15 mouse cellular contexts compared by ENCODE assay signal in the genomic region with DNA sequence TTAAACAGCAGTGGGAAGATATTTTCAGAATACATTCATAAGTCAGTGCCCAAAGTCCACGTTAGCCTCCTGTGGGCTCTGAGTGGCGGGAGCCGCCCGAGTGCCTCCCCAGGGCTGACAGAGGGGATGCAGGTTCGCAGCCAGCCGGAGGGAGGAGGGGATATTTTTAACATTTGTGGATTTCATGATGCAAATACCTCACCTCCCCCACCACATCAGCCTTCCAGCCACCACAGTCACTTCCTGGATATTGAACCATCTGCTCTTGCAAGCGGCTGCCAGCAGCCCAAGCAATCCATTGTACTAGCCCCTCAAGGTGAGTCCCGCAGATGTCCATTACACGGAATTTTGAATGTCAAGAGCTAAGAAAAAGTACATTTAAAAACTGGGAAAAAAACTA.
DNase-seq lines count a peak whose midpoint lies in the region; ATAC-seq lines count a peak whose summit lies in the region.
"Had no signal": no experiment of that assay in that cellular context is flagged by ENCODE, and none has a peak within 500 bp of the region (broad histone marks: within the 10 kb centered on the region; RNA-seq: fewer than 3 reads in every experiment).

No protein-coding gene starts in this region.

- peaks cover 69% of the 10 kb centered on the region for H3K4me1 ChIP-seq in liver, embryonic 15.5 days (replicated peaks)
- H3K4me1 ChIP-seq in intestine, embryonic 15.5 days (replicated peaks), result no peaks in the 10 kb centered on the region

- no peaks in the 10 kb centered on the region for H3K9me3 ChIP-seq in liver, embryonic 15.5 days (replicated peaks)
- no peaks in the 10 kb centered on the region for H3K9me3 ChIP-seq in intestine, embryonic 15.5 days
- H3K9me3 ChIP-seq: G1E had no signal

- DNase-seq in thymus, postnatal 0 days (ENCODE audit: low spot score), result peak; percentile 38
- no peak for DNase-seq in thymus, adult 18-20 months
- DNase-seq in thymus, postnatal 4 days, result peak; percentile 29
- DNase-seq in gastrocnemius, postnatal 14 days, result no peak
- no peak for DNase-seq in MN1 (ENCODE audit: low spot score)
- DNase-seq: cerebellum, adult 11-12 months; embryo, embryonic 11 days; gastrocnemius, postnatal 36 days; kidney, postnatal 14 days had no signal

- 0 out of 2 replicates have a peak, but pooled peaks cover 4% of the 10 kb centered on the region for H3K27me3 ChIP-seq in liver, embryonic 15.5 days
- H3K27me3 ChIP-seq in intestine, embryonic 15.5 days (replicated peaks), result no peaks in the 10 kb centered on the region

- intact Hi-C loops in gastrocnemius, postnatal 14 days (cut with DNase I; ENCODE audit: low total_unique reads), result no loop called here

- peak overlapping the region; percentile 64 for H3K4me2 ChIP-seq in liver, embryonic 15.5 days
- H3K4me2 ChIP-seq in intestine, embryonic 15.5 days (replicated peaks), result no peak overlapping the region

- ATAC-seq in activated CD4-positive, CD25-positive, alpha-beta regulatory T cell, adult 4 months, result peak; percentile 25
- ATAC-seq in liver, embryonic 15.5 days (ENCODE audit: insufficient read depth), result no peak
- ATAC-seq in intestine, embryonic 15.5 days, result no peak

- WGBS in liver, embryonic 15.5 days (ENCODE audit: insufficient replicate concordance), result 21% methylated on average over 9 of the region's 9 CpGs
- WGBS in intestine, embryonic 15.5 days, result 81% methylated on average over 9 of the region's 9 CpGs

- H3K36me3 ChIP-seq in liver, embryonic 15.5 days (replicated peaks), result no peaks in the 10 kb centered on the region
- no peaks in the 10 kb centered on the region for H3K36me3 ChIP-seq in intestine, embryonic 15.5 days
- H3K36me3 ChIP-seq: G1E had no signal

- H3K9ac ChIP-seq in liver, embryonic 15.5 days, result 0 out of 2 replicates have a peak overlapping the region, but pooled peaks have one; percentile 9
- no peak overlapping the region for H3K9ac ChIP-seq in intestine, embryonic 15.5 days

- H3K27ac ChIP-seq in liver, embryonic 15.5 days (replicated peaks), result peak overlapping the region; percentile 79
- no peak overlapping the region for H3K27ac ChIP-seq in intestine, embryonic 15.5 days
- H3K27ac ChIP-seq: hindbrain, embryonic 10.5 days; midbrain, embryonic 10.5 days had no signal

- H3K4me3 ChIP-seq in liver, embryonic 15.5 days (replicated peaks), result peak overlapping the region; percentile 42
- H3K4me3 ChIP-seq in intestine, embryonic 15.5 days (replicated peaks), result no peak overlapping the region
- H3K4me3 ChIP-seq: hindbrain, embryonic 10.5 days; midbrain, embryonic 10.5 days had no signal

Comparison
In these comparisons a context has a peak if more than half of its experiments do, and no peak if none do; other contexts are left out.
1. DNase-seq: peak in thymus, postnatal 0 days (single experiment) and thymus, postnatal 4 days (single experiment); none in thymus, adult 18-20 months (0 of 2), gastrocnemius, postnatal 14 days (single experiment) and MN1 (single experiment).